Mouse (Mus musculus) lung, adult 2 months (tissue): ENCODE results near the gene H2afj.

Experiments
- CTCF ChIP-seq: fragments of 200-500 bp; IDR thresholded peaks from 2 replicates; pipeline ENCODE4 v1.5.1; 2011; ENCODE audit warnings: mild to moderate bottlenecking, low read length, control low read depth; ENCODE audit not compliant: insufficient read depth
- POLR2A ChIP-seq: fragments of 200-500 bp; IDR thresholded peaks from 2 replicates; pipeline ENCODE4 v1.6.1; 2011; ENCODE audit warnings: low read depth, mild to moderate bottlenecking, control low read depth, low read length, borderline replicate concordance; ENCODE audit errors: extremely low read depth

GRCm38 (mm10) chr6:136801274-136801673, 6.8 kb upstream of the H2afj start:
- no peak for TF ChIP-seq CTCF
- no peak for TF ChIP-seq POLR2A
